Mouse (Mus musculus) Muller cell, postnatal 12 days (primary cell): ENCODE measurements around the gene Dpep3.
"Not testable (repeated sequence)": the region's sequence is repeated elsewhere in the genome, so short reads cannot be mapped to it uniquely, and the experiment has no call there.

ENCODE experiments used
- DNase-seq: peaks from one replicate; pipeline ENCODE4 v3.0.0-alpha.2; 2015; ENCODE audit errors: inconsistent ontology term

Gene Dpep3

DNA sequence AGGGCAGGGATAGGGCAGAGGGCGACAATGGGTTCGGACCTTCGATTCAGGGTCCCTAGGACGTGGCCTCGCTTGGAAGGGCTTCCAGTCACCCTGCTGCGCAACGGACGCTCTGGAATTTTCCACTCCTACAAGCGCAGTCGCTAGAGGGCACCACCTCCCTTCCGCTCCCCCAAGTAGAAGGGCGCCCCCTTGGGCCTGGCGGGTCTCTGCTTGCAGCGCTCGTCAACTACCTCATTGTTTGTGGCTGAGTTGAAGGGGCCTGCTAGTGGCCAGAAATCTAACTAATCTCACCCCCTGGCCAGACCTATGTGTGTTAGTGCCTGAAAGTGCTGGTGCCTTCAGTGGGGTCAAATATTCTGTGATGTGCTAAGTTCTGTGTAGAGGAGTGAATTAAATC is at the start of gene Dpep3:
Gene Dpep3 (minus strand): TSS at position 105 of the 400 bp plus-strand sequence.
- DNase-seq = no peak

DNA sequence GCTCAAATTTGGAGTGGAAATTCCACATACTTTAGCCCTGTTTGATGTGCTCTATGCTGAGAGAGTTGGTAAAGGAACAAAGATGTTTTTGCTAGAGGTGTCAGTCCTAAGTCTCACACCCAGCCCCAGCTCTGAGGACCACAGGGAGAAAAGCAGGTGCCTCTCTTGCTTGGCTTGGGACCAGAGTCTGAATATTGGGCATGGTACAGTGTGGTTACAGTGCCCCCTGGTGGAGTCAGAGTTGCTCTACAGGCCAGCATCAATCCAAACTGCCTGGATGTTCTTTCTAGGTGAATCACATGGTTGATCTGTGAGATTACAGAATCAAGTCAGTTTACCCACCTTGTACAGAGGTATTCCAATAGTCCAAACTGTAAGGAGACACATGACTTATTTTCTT is 43.3 kb upstream of the Dpep3 start:
- DNase-seq = peak; percentile 77

DNA sequence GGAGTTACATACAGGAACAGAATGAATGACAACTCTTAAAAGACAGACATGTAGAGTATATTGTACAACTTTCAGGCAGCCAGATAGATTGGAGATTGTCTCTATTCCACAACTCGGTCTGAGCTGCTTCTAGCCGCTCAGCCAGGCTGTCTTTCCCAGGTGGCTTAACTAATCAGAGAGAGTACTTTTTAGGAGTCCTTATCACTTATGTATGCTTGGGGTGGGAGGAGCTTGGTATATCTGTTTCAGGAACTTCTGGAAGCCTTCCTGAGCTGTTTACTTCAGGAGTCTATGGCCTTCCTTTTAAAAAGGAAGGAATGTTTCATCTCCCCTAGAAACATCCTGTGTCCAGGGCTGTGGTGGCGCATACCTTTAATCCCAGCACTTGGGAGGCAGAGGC is 38.8 kb upstream of the Dpep3 start:
- no peak for DNase-seq

DNA sequence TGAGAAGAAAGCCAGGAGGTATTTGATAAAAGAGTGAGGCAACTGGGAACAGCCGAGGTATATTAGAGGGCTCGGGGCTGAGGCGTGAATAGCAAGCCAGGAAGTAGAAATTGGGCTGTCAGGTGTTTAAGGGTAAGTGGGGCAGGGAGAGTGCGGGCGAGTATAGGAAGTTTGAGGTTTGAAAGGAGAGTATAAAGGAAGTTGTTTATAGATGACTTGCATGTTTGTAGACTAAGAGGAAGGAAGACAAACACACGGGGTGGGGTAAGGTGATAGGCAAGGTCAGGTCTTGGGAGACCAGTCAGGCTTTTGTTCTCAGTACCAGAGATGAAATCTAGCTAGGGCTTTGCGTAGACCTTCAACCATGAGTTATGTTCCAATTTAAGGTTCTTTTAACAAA is 37.9 kb upstream of the Dpep3 start:
- DNase-seq = no peak

- no peak for DNase-seq
Measured at GRCm38 (mm10) chr8:106016284-106016683, 37.1 kb upstream of the Dpep3 start.

DNA sequence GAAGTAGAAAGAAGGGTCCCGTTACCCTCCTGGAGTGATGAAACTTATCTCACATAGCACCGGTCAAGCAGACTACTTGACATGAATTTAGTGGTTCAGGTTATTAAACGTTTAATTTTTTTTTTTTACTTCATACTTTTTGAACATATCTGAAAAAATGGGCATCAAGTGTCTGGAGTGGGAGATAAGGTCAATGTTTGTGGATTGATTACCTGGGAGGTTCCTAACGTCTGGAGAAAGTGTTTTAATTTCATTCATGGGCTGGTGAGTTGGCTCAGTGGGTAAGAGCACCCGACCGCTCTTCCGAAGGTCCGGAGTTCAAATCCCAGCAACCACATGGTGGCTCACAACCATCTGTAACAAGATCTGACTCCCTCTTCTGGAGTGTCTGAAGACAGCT is 33.0 kb upstream of the Dpep3 start:
- not testable (repeated sequence) for DNase-seq

DNA sequence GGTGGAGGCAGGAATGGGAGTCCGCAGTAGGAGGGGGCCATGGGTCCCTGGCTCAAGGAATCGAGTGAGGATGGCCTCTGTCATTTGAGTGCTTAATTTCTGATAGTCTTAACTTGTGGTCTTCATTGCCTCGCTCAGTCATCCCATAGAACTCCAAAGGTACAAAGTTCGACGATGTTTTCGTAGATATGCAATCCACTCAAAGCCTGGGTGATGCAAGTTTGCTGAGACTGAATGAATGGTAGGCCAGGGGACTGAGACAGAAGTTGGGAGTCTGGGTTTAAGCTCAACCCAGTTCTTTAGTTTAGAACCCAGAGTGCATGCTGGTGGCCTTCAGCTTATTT is 32.4 kb upstream of the Dpep3 start, which contains the start of gene Ddx28:
Gene Ddx28 (minus strand): TSS at position 240 of the 344 bp plus-strand sequence.
- no peak for DNase-seq

GRCm38 (mm10) chr8:106010748-106011642 is 31.8 kb upstream of the Dpep3 start:
- DNase-seq = peak; percentile 89

- DNase-seq = not testable (repeated sequence)
Measured at GRCm38 (mm10) chr8:106007891-106008290, 28.7 kb upstream of the Dpep3 start.

GRCm38 (mm10) chr8:106007135-106007534 is 27.9 kb upstream of the Dpep3 start:
- no peak for DNase-seq

DNA sequence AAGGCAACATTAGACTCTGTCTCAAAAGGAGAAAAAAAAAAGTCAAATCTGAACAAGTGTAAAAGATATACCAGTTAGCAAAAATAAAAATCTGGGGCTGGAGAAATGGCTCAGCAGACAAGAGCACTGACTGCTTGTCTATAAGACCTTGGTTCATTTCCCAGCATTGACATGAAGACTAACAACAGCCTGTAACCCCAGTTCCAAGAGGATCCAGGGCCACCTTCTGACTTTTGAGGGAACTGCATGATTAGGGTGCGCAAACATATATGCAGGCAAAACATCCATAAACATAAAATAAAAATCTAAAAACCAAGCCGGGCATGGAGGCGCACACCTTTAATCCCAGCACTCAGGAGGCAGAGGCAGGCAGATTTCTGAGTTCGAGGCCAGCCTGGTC is 27.2 kb upstream of the Dpep3 start:
- no peak for DNase-seq

- no peak for DNase-seq
Measured at GRCm38 (mm10) chr8:106005875-106006274, 26.6 kb upstream of the Dpep3 start, which contains the start of gene Dpep2nb. TSS of gene Dpep2nb (minus strand) at chr8:106005975.

- no peak for DNase-seq
Measured at GRCm38 (mm10) chr8:106004538-106005207, 25.4 kb upstream of the Dpep3 start.

- no peak for DNase-seq
Measured at GRCm38 (mm10) chr8:106001908-106002307, 22.7 kb upstream of the Dpep3 start.

DNA sequence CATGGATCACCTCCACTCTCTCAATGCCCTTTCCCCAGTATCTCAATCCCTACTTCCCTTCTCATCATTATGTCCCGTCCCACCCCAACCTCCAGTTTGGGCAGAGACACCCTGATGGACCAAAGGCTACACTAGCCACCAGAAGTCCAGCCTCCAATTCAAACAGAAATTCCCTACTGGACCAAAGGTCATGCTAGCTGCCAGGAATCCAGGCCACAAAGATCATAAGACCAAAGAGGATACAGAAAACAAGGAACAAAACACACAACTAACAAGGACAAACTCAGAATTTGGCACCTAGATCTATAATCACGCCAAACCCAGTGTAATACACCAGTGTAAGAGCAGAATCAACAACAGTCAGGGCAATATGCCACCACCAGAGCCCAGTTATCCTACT is 19.7 kb upstream of the Dpep3 start:
- no peak for DNase-seq

DNA sequence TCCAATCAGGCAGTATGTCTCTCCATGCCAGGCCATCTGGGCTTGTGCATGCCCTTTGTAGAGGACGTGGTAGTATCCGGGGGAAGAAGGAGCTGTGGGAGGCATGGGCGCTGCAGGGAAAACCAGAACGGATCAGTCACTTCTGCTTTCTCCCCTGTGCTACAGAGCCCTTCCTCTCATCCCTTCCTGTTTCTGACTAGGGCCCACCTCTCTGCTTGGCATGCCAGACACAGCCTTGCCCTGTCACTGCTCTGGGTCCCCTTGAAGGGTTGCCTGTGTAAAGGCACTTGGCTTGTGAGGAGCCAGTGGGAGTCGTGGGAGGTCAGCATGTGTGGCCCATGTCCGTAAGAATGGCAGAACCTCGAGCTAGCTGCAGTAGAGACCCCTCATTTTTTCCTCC is 17.1 kb upstream of the Dpep3 start:
- no peak for DNase-seq

DNA sequence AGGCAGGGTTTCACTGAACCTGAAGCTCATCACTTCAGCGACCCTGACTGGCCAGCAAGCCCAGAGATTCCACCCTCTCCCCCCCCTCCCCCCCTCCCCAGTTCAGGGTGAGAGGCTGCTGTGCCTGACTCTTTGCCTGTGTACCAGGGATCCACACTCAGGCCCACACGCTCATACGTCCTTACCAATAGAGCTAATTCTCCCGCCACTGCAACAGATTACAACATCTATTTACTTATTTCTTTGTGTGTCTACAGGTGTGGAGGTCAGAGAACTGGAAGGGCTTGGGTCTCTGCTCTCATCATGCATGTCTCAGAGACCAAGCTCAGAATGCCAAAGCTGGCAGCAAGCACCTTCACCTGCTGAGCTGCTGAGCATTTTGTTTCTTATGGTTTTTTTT is 14.0 kb upstream of the Dpep3 start:
- DNase-seq = no peak

DNA sequence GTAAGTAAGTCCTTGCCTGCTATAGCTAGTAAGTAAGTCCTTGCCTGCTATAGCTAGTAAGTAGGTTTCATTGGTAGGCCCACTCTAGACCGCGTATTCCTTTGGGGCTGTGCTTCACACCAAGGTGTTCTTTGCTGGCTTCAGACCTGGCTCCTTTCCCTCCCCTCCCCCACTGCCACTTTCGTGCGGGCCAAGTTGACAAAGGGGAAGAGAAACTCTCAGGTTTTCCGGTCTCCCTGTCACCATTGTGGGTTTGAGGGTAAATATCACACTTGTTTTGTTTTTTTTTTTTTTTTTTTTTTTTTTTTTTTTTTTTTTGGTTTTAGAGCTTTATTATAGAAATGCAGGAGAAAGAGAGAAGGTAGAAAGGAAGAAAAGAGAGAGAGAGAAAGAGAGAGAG is 13.3 kb upstream of the Dpep3 start:
- no peak for DNase-seq

- DNase-seq = no peak
Measured at GRCm38 (mm10) chr8:105991546-105991945, 12.3 kb upstream of the Dpep3 start.

GRCm38 (mm10) chr8:105990856-105991387 is 11.7 kb upstream of the Dpep3 start, which contains the start of gene Dus2:
TSS of gene Dus2 (plus strand) at chr8:105991337.
- peak; percentile 87 for DNase-seq

DNA sequence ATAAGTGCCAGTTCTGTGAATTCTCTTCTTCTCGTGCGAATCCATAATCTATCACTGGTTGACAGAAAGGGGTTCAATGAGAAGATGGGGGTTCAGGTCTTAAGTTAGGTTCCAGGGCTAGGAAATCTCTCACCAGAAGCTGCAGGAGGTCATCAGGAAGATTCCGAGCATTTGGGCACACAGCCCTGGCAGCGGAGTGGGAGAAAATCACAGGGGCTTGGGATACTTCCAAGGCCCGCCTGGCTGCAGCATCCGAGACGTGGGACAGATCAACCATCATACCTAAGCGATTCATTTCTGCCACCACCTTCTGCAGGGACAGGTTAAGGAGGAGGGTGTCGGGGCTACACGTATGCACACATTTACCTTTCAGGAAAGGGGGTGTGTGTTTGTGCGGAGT is 9.3 kb upstream of the Dpep3 start:
- DNase-seq = no peak

DNA sequence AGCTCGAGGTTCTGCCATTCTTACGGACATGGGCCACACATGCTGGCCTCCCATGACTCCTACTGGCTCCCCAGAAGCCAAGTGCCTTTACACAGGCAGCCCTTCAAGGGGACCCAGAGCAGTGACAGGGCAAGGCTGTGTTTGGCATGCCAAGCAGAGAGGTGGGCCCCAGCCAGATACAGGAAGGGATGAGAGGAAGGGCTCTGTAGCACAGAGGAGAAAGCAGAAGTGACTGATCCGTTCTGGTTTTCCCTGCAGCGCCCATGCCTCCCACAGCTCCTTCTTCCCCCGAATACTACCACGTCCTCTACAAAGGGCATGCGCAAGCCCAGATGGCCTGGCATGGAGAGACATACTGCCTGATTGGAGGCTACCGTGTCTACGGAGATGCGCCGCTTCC is 4.2 kb upstream of the Dpep3 start:
- DNase-seq = not testable (repeated sequence)

- no peak for DNase-seq
Measured at GRCm38 (mm10) chr8:105981146-105981545, 1.9 kb upstream of the Dpep3 start.
